Mouse (Mus musculus) heart, embryonic 11.5 days (tissue): ENCODE results near the gene Mta3. TPM values are rescaled to one million over a fixed set of nuclear protein-coding genes. Genes with fewer than 3 reads are reported as not detected.

Source experiments
- ATAC-seq: fragments of 200-750 bp; cut with Nextera tagmentation; replicated peaks from 2 replicates; pipeline ENCODE4 v1.8.0; 2017; ENCODE audit warnings: moderate library complexity; ENCODE audit not compliant: insufficient number of reproducible peaks, low FRiP score, low TSS enrichment
- H3K27ac ChIP-seq: fragments of 300-500 bp; sonication (generic); 2 replicates; pipeline ENCODE4 v1.5.1; 2014; ENCODE audit warnings: mild to moderate bottlenecking, low read depth, low read length
- H3K27me3 ChIP-seq: fragments of 300-500 bp; sonication (generic); 2 replicates; pipeline ENCODE4 v1.6.1; 2014; ENCODE audit warnings: mild to moderate bottlenecking, low read length, mixed read lengths; ENCODE audit not compliant: control insufficient read depth, insufficient read depth
- H3K36me3 ChIP-seq: fragments of 300-500 bp; sonication (generic); 2 replicates; pipeline ENCODE4 v1.6.1; 2014; ENCODE audit warnings: mild to moderate bottlenecking, low read length, moderate library complexity, mixed read lengths; ENCODE audit not compliant: control insufficient read depth, insufficient read depth
- H3K4me1 ChIP-seq: fragments of 300-500 bp; sonication (generic); 2 replicates; pipeline ENCODE4 v1.6.1; 2014; ENCODE audit warnings: low read length; ENCODE audit not compliant: control insufficient read depth, insufficient read depth
- H3K4me2 ChIP-seq: fragments of 300-500 bp; sonication (generic); 2 replicates; pipeline ENCODE4 v1.6.1; 2014; ENCODE audit warnings: mild to moderate bottlenecking, moderate library complexity
- H3K4me3 ChIP-seq: fragments of 300-500 bp; sonication (generic); 2 replicates; pipeline ENCODE4 v1.5.1; 2014; ENCODE audit warnings: low read depth, low read length
- H3K9ac ChIP-seq: fragments of 300-500 bp; sonication (generic); 2 replicates; pipeline ENCODE4 v1.6.1; 2014; ENCODE audit warnings: mild to moderate bottlenecking, low read depth, low read length, moderate library complexity
- H3K9me3 ChIP-seq: fragments of 300-500 bp; sonication (generic); replicated peaks from 2 replicates; pipeline ENCODE4 v1.6.1; 2016; ENCODE audit warnings: low read length; ENCODE audit not compliant: control insufficient read depth
- WGBS: fragments of 180-500 bp; shearing (Covaris S2); extraction: QIAGEN DNeasy Blood & Tissue Kit; methylation state at CpG from one replicate; pipeline ENCODE4 v1.1.7; 2014; ENCODE audit not compliant: insufficient replicate concordance; 5-methylcytosine and 5-hydroxymethylcytosine counted together
- polyA plus RNA-seq: library from polyadenylated mRNA; unstranded; fragments of >200 nt; fragmentation: Nextera tagmentation; extraction: Ambion mirVana; gene quantifications from 2 replicates; pipeline ENCODE4 v1.2.1, GENCODE M21; 2014

Mta3 gene
- polyA plus RNA-seq, 1 experiment from 2014 or later = 48.6 TPM

GRCm38 (mm10) chr17:83830616-83831292, 124.8 kb downstream of the Mta3 start:
- no peak overlapping the region for H3K4me3 ChIP-seq
- 0 out of 2 replicates have a peak, but pooled peaks have one; percentile 10 for ATAC-seq
- H3K9me3 ChIP-seq = no peaks in the 10 kb centered on the region
- no peak overlapping the region for H3K9ac ChIP-seq
- no peaks in the 10 kb centered on the region for H3K27me3 ChIP-seq
- no peak overlapping the region for H3K27ac ChIP-seq
- no peaks in the 10 kb centered on the region for H3K36me3 ChIP-seq
- peaks cover 7% of the 10 kb centered on the region; the same call in 1 of the 2 replicates for H3K4me1 ChIP-seq
- no peak overlapping the region for H3K4me2 ChIP-seq
- WGBS = 89% methylated on average over 4 of the region's 4 CpGs

DNA sequence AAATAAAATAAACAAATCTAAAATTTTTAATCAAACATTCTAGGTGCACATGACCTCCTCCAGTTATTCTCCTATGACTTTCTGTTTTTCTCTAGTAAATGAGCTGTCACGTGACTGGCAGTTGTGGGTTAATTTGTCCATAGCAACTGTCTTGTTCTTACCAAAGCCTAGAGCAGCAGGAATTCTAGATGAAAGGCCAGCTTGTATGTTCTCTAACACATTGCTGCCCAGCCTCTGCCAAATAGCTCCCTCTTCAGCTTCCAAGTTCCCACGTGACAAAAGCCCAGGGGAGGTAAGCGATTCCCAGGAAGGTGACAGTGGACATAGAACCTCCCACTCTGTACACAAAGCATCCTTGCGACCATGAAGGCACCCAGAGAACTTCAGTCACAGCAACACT, 128.2 kb downstream of the Mta3 start:
- Histone ChIP-seq H3K27ac (no peak overlapping the region), H3K9ac (no peak overlapping the region), H3K36me3 (no peaks in the 10 kb centered on the region), H3K4me3 (no peak overlapping the region), H3K4me1 (peaks cover 4% of the 10 kb centered on the region; the same call in 1 of the 2 replicates), H3K27me3 (no peaks in the 10 kb centered on the region), H3K9me3 (no peaks in the 10 kb centered on the region), H3K4me2 (no peak overlapping the region)
- 43% methylated on average over 4 of the region's 4 CpGs for WGBS
- no peak for ATAC-seq

- no peak for ATAC-seq
- H3K36me3 ChIP-seq = no peaks in the 10 kb centered on the region
- no peaks in the 10 kb centered on the region for H3K27me3 ChIP-seq
- 71% methylated on average over 3 of the region's 3 CpGs for WGBS
- H3K9me3 ChIP-seq = no peaks in the 10 kb centered on the region
- H3K27ac ChIP-seq = no peak overlapping the region
- H3K4me1 ChIP-seq = no peaks in the 10 kb centered on the region
- no peak overlapping the region for H3K4me3 ChIP-seq
- H3K9ac ChIP-seq = no peak overlapping the region
- no peak overlapping the region for H3K4me2 ChIP-seq
These were observed 130.1 kb downstream of the Mta3 start for GRCm38 (mm10) chr17:83836048-83836447.

- H3K4me3 ChIP-seq = no peak overlapping the region
- no peaks in the 10 kb centered on the region for H3K27me3 ChIP-seq
- no peak overlapping the region for H3K9ac ChIP-seq
- H3K36me3 ChIP-seq = no peaks in the 10 kb centered on the region
- no peak overlapping the region for H3K27ac ChIP-seq
- WGBS = 66% methylated on average over 8 of the region's 8 CpGs
- H3K4me1 ChIP-seq = no peaks in the 10 kb centered on the region
- H3K4me2 ChIP-seq = no peak overlapping the region
- no peaks in the 10 kb centered on the region for H3K9me3 ChIP-seq
- ATAC-seq = no peak
These were observed 131.8 kb downstream of the Mta3 start for GRCm38 (mm10) chr17:83837659-83838190.

GRCm38 (mm10) chr17:83839132-83839531, 133.2 kb downstream of the Mta3 start:
- Histone ChIP-seq H3K4me3 (no peak overlapping the region), H3K27ac (no peak overlapping the region), H3K4me2 (no peak overlapping the region), H3K9me3 (no peaks in the 10 kb centered on the region), H3K4me1 (no peaks in the 10 kb centered on the region; the same call in 1 of the 2 replicates), H3K9ac (no peak overlapping the region), H3K27me3 (no peaks in the 10 kb centered on the region), H3K36me3 (no peaks in the 10 kb centered on the region)
- ATAC-seq = no peak
- WGBS = 71% methylated on average over 9 of the region's 9 CpGs

GRCm38 (mm10) chr17:83841011-83841410, 135.0 kb downstream of the Mta3 start:
- 79% methylated on average over 5 of the region's 5 CpGs for WGBS
- Histone ChIP-seq H3K4me2 (no peak overlapping the region), H3K27me3 (no peaks in the 10 kb centered on the region), H3K4me1 (no peaks in the 10 kb centered on the region; the same call in 1 of the 2 replicates), H3K36me3 (no peaks in the 10 kb centered on the region), H3K4me3 (no peak overlapping the region), H3K9me3 (no peaks in the 10 kb centered on the region), H3K27ac (no peak overlapping the region), H3K9ac (no peak overlapping the region)
- no peak for ATAC-seq

DNA sequence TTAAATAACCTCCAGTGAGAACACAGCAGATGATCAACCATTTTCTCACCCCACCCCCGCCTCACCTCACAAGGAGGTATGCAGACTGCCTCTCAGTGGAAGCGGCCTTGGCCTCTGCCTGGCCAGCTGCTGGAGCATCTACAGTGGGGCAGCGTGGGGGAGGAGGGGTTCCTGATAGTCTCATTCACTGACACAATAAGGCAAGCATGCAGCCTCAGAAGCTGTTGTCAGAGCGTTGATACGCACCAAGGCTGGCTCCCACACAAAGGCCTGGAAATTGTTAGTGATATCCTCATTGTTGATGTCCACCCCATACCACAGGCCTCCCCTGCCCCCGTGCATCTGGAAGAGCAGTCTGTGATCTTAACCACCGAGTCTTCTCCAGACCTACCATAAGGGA, 137.8 kb downstream of the Mta3 start:
- Histone ChIP-seq H3K27ac (no peak overlapping the region), H3K4me1 (no peaks in the 10 kb centered on the region; the same call in 1 of the 2 replicates), H3K4me2 (no peak overlapping the region), H3K9me3 (no peaks in the 10 kb centered on the region), H3K36me3 (no peaks in the 10 kb centered on the region), H3K4me3 (no peak overlapping the region), H3K27me3 (no peaks in the 10 kb centered on the region), H3K9ac (no peak overlapping the region)
- peak; percentile 52; the same call in 1 of the 2 replicates for ATAC-seq
- WGBS = 21% methylated on average over 7 of the region's 7 CpGs

DNA sequence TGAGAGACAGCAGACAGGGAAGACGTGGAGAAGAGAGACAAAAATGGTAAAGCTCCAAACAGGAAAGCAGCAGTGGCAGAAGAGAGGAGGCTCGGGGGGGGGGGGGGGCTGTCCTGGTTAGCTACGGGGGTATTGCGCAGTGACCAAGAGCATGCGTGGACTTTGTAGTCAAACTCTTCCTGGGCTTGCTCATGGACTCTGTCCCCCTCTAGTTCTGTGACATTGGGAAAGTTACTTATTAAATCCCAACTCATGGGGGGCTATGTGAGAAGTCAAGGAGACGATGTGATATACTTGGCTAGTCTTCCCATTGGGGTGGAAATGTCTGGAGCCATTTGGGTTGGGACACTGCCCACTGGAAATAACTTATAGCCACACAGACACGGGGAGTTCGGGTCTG, 139.6 kb downstream of the Mta3 start:
- Histone ChIP-seq H3K9me3 (no peaks in the 10 kb centered on the region), H3K4me3 (no peak overlapping the region), H3K27me3 (no peaks in the 10 kb centered on the region), H3K36me3 (no peaks in the 10 kb centered on the region), H3K9ac (no peak overlapping the region), H3K4me2 (no peak overlapping the region), H3K4me1 (peaks cover 3% of the 10 kb centered on the region), H3K27ac (no peak overlapping the region)
- WGBS = 82% methylated on average over 8 of the region's 8 CpGs
- ATAC-seq = no peak
